Mouse (Mus musculus) thymus, postnatal 25 days (tissue): ENCODE measurements around the gene Mafg.
A peak's percentile ranks its signal among the peaks of the same experiment; 100 is the strongest.

Source experiments
- DNase-seq: peaks from one replicate; pipeline ENCODE4 v3.0.0; 2022

The Mafg gene

GRCm38 (mm10) chr11:120643601-120643987, 10.2 kb upstream of the Mafg start, which contains the start of gene Pycr1:
TSS of gene Pycr1 (minus strand) at chr11:120643769.
- DNase-seq = peak; percentile 97

DNA sequence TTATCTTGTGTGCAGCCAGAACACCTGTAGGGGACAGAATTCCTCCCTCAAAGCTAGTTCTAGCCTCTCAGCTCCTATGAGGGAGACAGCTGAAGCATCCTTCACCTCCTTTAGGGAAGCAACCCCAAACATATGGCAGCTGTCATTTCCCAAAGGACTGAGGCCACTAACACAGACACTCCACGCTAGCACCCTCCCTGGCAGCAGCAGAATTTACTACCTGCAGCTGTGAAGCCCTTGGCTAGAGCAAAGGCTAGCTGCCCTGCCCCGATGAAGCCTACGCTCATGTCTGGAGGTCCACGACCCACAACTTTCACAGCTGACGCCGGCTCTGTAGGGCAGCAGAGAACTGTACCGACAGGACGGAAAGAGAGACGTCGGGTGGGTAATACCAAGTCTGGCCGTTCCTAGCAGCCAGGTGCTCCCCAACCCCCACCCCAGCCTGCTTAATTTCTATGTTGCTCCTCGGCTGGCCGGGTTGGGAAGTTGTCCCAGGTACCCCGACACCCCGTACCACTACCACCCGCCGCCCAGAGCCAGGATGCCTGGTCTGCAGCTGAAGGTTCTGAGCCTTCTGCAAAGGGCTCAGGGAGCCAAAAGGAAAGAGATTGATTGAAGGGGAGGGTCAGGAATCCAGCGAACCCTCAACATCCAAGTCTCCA, 9.7 kb upstream of the Mafg start:
- peak; percentile 42 for DNase-seq

DNA sequence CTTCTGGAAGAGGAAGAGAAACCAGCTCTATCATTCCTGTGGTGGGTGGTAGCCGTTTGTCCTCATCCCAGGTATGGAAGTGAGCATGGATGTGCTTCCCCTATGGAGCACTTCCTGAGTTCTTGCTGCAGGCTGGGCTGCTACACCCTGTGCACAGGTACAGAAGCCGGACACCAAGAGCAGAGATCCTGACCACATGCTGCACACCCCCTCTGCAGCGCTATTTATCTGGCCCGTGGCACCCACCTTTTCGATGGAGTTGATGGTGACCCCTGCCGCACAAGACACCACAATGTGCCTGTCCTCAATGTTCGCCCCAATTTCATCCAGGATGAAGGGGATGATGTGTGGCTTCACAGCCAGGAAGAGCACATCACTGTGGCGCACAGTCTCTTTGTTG, 8.5 kb upstream of the Mafg start:
- DNase-seq = no peak

DNA sequence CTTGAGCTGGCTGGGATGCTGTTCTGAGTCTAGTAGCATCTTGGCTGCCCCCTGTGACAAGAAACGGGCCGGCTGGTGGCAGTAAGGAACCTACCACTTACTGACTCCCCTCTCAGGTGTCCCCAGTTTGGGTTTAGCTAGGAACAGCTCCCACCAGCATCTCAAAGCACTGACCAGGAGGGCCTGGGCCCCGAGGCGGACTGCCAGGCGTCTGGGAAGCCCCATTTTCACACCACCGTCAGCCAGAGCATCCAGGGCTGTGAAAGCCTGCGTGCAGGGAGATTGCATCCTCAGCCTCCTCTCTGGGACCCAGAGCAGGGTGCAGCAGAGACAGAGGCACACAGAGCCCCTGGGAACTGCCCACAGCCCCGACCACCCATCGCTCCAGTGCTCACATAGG, 7.9 kb upstream of the Mafg start:
- DNase-seq = no peak

GRCm38 (mm10) chr11:120634810-120635209, 1.4 kb upstream of the Mafg start:
- no peak for DNase-seq

DNA sequence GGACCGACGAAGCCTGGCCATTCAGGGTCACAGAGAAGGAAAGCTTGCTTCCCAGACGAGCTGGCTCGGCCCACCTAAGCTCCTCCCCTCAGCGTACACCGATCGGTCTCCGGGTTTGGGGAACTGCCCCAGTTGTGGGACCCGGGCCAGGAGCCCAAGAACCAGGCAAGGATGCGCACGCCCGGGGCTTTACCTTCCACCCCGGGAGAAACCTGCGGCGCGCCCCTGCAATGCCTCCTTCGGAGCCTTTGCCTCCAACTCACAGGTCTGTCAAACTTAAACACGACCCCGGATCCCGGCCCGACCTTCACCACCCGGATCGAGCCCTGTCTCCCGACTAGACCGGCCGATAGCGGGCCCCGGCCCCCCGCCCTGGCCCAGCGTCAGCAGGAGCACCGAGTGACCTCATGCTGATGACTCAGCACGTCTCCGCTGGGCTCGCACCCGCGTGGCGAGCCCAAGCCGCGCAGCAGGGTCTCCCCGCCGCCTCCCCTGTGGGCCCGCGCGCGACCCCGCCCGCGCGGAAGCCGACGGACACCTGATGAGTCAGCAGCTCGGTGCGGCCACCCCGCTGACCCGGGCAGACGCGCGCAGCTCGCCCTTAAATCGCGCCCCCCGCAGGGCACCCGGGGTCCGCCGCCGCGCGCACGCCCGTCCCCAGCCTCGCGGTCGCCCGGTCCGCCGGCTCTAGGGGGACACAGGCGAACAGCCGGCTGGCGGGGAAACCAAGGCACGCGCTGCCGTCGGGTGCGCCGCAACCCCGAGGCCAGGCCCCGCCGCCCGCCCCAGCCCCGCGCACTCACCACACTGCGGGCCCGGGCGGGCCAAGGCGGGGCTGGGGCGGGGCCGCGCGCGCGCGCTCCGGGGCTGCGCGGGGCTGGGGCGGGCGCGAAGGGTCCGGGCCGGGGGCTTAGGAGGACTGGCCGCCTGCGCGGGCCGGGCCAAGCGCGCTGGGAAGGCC, 561 bp downstream of the Mafg start:
- DNase-seq = peak; percentile 49

- DNase-seq = no peak
These were observed 1.5 kb downstream of the Mafg start for GRCm38 (mm10) chr11:120631726-120632448.

- DNase-seq = peak; percentile 46
These were observed 2.3 kb downstream of the Mafg start for GRCm38 (mm10) chr11:120630881-120631725.

- DNase-seq = no peak
These were observed 3.0 kb downstream of the Mafg start for GRCm38 (mm10) chr11:120630401-120630871.

GRCm38 (mm10) chr11:120629911-120630310, 3.5 kb downstream of the Mafg start:
- DNase-seq = no peak

- DNase-seq = peak; percentile 75
These were observed 4.1 kb downstream of the Mafg start for GRCm38 (mm10) chr11:120629341-120629730.

DNA sequence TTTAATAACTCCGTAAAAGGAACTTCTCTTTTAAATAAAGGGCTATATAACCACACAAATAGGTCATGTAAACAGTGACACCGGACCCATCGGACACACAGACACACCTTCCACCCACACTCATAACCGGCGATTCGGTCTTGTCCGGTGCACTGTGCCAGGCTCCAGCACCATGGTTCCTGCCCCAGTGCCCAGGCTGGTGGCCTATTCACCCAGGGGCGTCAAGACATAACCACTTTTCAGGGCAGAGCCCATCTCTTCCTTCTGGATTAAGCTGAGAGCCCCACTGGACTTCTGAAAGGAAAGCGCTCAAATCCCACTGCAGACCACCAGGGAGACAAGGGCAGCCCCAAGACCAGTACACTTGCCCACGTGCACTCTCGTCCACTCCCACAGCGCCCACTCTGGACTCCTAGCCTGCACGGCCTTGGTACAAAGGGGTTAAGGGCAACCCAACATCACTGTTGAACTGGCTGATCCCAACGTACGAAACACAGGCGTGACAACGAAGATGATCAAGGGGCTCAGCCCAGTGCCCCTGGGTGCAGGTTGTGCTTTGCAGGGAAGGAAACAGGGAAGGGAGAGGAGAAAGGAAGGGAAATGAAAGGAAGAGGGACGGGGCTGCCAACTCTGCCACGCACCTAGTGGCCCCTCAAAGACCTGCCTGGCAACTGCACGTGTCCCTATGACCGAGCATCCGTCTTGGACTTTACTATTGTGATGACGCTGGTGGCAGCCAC, 4.6 kb downstream of the Mafg start:
- DNase-seq = no peak

GRCm38 (mm10) chr11:120627468-120628300, 5.7 kb downstream of the Mafg start:
- peak; percentile 72 for DNase-seq

DNA sequence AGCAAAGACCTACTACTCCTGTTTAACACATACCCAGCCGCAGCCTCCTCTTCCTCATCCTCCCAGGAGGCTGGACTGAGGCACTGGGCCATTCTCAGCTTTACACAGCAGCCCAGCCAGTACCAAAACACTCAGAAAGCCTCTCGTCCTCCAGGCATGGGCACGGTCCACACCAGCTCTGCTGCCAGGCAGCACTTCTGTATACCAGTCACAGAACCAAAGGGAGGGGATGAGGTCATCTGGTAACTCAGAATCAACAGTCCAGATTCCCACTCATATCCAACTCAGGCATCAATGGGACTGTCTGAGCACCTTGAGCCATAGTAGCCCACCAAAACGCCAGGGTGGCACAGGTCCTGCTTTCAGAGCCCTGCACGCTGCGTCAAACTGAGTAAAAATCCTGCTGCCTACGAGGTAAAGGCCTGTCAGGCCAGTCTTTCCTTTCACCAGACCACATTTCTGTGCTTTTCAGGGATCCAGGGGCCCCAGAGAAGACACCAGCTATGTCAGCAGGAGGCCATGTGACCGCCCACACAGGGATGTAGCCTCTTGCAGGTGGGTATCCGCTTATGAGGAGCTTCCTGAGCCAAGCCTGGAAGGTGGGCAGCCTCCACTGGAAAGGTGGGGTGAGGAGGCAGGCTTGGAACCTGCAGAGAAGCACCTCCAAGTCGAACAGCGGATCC, 6.5 kb downstream of the Mafg start:
- DNase-seq = no peak

DNA sequence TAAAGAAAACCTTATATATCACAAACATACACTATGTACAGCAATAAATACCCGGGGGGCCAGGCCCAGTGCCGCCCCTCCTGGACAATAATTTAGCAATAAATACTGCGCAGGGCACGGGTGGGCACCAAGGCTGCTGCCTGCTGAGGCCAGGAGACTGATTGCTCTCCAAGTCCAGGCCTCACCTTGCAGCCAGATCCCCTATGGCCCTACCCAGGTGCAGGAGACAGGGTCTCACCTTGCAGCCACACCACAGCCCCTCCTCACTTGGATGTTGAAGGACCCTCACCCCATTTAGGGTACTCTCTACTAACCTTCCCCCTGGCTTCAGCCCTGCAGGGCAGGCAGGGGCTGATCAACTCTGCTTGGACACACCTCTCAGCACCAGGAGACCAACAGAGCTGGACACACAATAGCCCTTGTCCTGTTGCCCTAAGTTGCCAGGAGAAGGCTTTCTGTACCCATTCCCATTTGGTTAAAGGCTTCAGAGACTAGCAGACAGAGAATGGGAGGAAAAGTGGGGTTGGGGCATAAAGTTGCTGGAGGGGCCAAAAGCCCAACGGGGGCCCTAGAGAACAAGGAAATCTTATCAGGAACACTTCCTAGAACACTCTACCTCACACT, 8.1 kb downstream of the Mafg start, which contains the start of gene Sirt7:
TSS of gene Sirt7 (minus strand) at position 89 of the 624 bp plus-strand sequence.
- DNase-seq = no peak

DNA sequence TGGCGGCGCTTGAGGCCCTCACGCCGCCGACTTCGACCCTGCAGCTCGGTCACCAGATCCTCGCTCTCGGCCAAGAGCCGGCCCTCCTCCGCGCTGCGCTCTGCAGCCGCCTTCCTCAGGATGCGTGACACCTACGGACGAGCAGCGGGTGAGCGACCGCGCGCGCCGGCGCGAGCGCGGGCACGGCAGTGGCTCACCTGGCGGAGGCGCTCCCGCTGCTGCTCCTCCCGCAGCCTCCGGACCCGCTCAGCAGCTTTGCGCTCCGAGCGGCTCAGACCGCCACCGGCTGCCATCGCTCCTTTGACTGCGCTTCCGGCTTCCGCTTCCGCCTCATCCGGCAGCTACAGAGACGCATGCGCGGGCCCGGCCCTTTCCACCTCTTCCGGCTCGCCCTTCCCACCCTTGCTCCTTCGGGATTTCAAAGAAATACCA, 8.7 kb downstream of the Mafg start:
- DNase-seq = peak; percentile 88

GRCm38 (mm10) chr11:120623961-120624679, 9.3 kb downstream of the Mafg start:
- peak; percentile 83 for DNase-seq

- DNase-seq = no peak
These were observed 10.6 kb downstream of the Mafg start for GRCm38 (mm10) chr11:120622805-120623204.

DNA sequence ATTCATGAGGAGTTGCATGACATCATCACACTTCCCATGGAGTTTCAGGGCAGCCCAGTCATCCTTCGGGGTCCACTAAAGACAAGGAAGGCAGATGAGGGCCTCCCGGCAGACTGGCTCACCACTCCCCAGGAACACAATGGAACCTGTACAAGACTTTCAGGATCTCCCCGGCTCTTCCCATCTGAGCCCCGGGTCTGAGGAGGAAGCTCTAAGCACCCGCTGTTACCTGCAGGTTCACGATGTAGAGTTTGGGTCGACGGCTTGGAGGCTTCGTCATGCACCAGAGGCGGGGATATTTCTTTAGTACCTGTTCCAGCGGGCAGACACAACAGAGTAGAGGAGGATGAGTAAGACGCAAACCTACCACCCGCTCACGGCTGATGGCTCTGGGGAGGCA, 13.2 kb downstream of the Mafg start:
- no peak for DNase-seq
